Mouse (Mus musculus): ENCODE measurements around the gene Usp17lb.

DNA sequence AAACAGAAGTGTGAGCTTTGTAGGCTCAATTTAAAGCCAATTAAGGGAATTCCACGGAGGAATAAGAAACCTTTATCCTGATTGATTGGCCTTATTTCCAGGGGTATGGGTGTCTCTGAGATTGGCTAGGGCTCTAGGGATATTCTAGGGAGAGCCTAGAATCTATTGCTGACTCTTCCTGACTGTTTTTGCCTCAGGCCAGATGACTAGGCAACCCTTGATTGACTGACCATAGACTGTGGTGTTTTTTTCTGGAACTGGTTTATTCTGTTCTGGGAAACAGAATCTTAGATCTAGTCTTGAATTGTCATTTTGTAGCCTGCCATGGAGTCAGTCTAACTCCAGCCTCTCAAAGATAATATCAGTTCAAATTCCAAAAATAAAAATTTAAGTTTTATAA lies 51.6 kb downstream of the Usp17lb start:
- TF ChIP-seq POLR2A (IDR thresholded peaks at IDR 0.05; ENCODE audit: low read depth, low read length): no peak
- no peak for TF ChIP-seq CTCF (IDR thresholded peaks at IDR 0.05; ENCODE audit: extremely low read depth, insufficient read depth, insufficient read length, insufficient replicate concordance)
